Mouse (Mus musculus): ENCODE measurements around the gene Shroom1.

- TF ChIP-seq CTCF (IDR thresholded peaks at IDR 0.05; ENCODE audit: extremely low read depth, insufficient read depth, insufficient read length, insufficient replicate concordance) (no peak), POLR2A (IDR thresholded peaks at IDR 0.05; ENCODE audit: low read depth, low read length) (no peak)
These were observed 36.4 kb downstream of the Shroom1 start for GRCm38 (mm10) chr11:53493243-53493955.

Measured in spleen, adult 2 months (tissue).